Mouse (Mus musculus) Patski (cell line): Measurements from ENCODE around the gene Sord. TPM values are rescaled to one million over a fixed set of nuclear protein-coding genes. Genes with fewer than 3 reads are reported as not detected.

ENCODE experiments used
- ATAC-seq: fragments of 100-300 bp; one replicate; pipeline ENCODE4 v1.8.0; 2021
- CTCF ChIA-PET: fragments of 350-600 bp; sonication (Branson Sonifier 250); formaldehyde crosslinking; loops from one replicate; lab custom pipeline; 2022; ENCODE audit warnings: inconsistent platforms; lab: Charles Lee
- POLR2A ChIA-PET: fragments of 350-600 bp; sonication (Branson Sonifier 250); formaldehyde crosslinking; loops from one replicate; lab custom pipeline; 2022; ENCODE audit warnings: antibody characterized with exemption, inconsistent platforms; lab: Charles Lee
- DNase-seq: peaks from one replicate; pipeline ENCODE4 v3.0.0-alpha.2; 2011; ENCODE audit warnings: low read depth, low spot score
- H3K27me3 ChIP-seq: fragments of 371-371 bp; one replicate; pipeline ENCODE4 v1.5.1; 2021
- CTCF ChIP-seq: fragments of 100-300 bp; IDR thresholded peaks from one replicate; pipeline ENCODE4 v1.5.1; 2021
- in situ Hi-C: fragments of 300-500 bp; cut with MboI; formaldehyde crosslinking; loops from 3 replicates; pipeline ENCODE4 v1.11.1; 2018; ENCODE audit warnings: low pct_unique_long_range_greater_than_20kb, mixed read lengths
- polyA plus RNA-seq: library from polyadenylated mRNA; unstranded; gene quantifications from one replicate; pipeline ENCODE4 v1.2.3, GENCODE M21; 2021

Gene Sord
- polyA plus RNA-seq, 1 experiment from 2014 or later = 29.2 TPM

DNA sequence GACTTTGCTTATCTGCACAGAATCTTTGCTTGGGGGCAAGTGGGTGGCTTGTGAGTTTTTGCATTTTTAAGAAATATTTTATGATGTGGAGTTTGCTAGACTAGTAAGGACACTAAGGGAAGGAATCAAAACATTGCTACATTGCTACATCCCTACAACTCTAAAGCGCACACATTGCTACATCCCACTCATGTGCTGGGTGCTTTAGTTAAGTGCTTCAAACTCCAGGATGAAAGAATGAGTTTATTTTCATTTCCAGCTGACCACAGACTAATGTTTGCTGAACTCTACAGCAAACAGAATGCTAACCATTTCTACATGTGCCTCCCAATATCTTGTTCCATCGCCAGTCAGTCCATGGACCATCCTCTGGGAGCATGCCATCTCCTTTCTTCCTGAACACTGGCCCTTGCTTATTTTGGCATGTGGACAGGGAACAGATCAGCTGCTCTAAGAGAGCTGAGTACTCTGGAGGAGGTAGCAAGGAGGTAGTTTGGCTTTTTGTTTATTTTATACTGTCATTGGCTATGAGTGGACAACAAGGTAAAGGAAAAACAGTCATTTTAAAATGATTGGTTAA lies 3.4 kb downstream of the Sord start:
- peak; percentile 54 for ATAC-seq
- ChIA-PET CTCF (interaction anchor here (1.4 kb wide), 1 partner anchor 14 kb away, joined by 3 read pairs; no protein-coding TSS in a partner anchor), POLR2A (no interaction called here)
- no peak for DNase-seq
- in situ Hi-C loops = no loop called here
- no peaks in the 10 kb centered on the region for H3K27me3 ChIP-seq
- TF ChIP-seq CTCF = no peak

DNA sequence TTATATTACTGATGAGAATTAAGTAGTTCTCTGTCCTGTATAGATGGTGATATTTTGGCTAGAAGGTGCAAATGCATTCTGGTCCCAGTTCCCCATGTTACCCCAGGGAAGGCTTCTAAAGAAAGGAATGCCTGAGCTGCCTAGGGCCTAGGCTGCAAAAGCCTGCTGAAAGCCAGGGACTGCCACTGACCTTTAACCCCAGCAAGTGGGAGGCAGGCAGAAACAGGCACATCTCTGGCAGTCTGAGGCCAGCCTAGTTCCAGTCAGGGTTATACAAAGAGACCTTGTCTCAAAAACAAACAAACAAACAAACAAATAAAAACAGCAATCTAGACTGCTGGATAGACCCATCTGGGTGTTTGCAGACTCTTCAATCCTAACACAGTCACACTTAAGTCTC lies 6.2 kb downstream of the Sord start:
- POLR2A ChIA-PET = no interaction called here
- no peaks in the 10 kb centered on the region for H3K27me3 ChIP-seq
- TF ChIP-seq CTCF = no peak
- no peak for DNase-seq
- in situ Hi-C loops = loop anchor here (5.0 kb wide), 1 partner anchor 38 kb away; no protein-coding TSS in a partner anchor
- no peak for ATAC-seq
- CTCF ChIA-PET = interaction anchor here (1.4 kb wide), 1 partner anchor 62 kb away, joined by 3 read pairs; no protein-coding TSS in a partner anchor

DNA sequence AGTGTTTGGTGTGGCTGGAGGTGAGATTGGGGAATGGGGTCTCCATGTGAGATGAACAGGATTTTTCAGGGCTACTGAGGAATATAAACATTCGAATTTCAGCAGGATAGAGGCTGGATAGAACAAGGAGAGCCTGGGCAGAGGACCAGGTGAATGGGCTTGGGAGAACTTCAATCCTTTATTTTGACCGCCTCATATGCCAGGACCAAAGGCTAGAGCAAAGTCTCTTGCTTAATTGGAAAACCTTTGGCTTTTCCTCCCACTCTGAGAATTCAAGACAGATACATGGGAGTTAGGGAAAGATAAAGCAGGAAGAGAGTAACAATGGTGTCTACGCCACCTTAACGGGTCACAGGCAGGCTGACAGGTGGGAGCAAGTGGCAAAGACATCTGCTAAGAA lies 6.7 kb downstream of the Sord start:
- in situ Hi-C loops = loop anchor here (5.0 kb wide), 1 partner anchor 39 kb away; no protein-coding TSS in a partner anchor
- TF ChIP-seq CTCF = no peak
- CTCF ChIA-PET = interaction anchor here (1.1 to 1.4 kb wide), 2 partner anchors 58 to 62 kb away, joined by 3 read pairs; no protein-coding TSS in a partner anchor
- H3K27me3 ChIP-seq = no peaks in the 10 kb centered on the region
- no peak for DNase-seq
- POLR2A ChIA-PET = no interaction called here
- no peak for ATAC-seq

DNA sequence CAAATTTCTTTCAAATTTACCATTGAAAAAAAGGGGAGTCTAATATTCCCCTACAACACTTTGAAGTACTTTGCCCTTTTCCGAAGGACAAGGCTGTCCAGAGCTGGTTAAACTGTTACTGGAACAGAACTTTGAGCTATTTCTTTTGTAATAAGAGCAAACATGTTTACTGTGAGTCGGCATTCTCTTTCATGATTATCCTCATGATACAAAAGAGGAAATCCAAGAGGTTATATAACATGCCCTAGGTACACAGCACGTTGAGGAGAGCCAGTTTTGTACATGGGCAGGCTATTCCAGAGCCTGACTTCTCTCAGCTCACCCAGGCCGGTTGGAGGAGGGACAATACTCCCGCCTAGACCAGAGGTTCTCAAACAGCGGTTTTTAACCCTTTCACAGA lies 7.4 kb downstream of the Sord start:
- POLR2A ChIA-PET = no interaction called here
- DNase-seq (no peak), ATAC-seq (no peak)
- CTCF ChIA-PET = interaction anchor here (1.1 to 1.6 kb wide), 3 partner anchors 11 to 61 kb away, joined by 3 read pairs; no protein-coding TSS in a partner anchor
- in situ Hi-C loops = loop anchor here (5.0 kb wide), 1 partner anchor 40 kb away; no protein-coding TSS in a partner anchor
- TF ChIP-seq CTCF = no peak
- H3K27me3 ChIP-seq = no peaks in the 10 kb centered on the region

DNA sequence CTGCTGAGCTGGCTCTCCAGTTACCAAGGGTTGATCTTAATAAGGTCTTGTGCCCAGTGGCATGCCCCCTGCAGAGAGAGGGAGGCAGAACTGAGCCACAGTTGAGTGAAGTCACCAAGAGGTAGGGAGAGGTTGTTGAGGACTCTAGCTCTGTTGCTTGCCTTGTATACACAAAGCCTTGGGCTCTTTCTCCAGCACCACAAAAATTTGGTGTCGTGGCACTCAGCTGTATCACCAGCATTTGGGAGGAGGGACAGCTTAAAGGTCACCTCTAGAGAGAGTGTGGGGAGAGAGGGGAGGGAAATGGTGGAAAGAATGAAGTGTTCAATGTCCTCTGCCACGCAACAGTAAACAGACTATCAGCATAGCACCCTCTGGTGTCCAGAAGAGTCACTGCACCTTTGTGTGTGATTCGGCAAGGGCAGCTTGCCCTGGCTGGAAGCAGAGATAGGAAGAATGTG lies 9.2 kb downstream of the Sord start:
- H3K27me3 ChIP-seq = no peaks in the 10 kb centered on the region
- in situ Hi-C loops = loop anchor here (5.0 kb wide), 1 partner anchor 41 kb away; no protein-coding TSS in a partner anchor
- CTCF ChIA-PET = interaction anchor here (0.9 to 2.1 kb wide), 12 partner anchors 9 to 385 kb away, joined by 3 to 19 read pairs (median 4); no protein-coding TSS in a partner anchor
- ATAC-seq (peak; percentile 65), DNase-seq (no peak)
- TF ChIP-seq CTCF = peak; percentile 85
- POLR2A ChIA-PET = no interaction called here

DNA sequence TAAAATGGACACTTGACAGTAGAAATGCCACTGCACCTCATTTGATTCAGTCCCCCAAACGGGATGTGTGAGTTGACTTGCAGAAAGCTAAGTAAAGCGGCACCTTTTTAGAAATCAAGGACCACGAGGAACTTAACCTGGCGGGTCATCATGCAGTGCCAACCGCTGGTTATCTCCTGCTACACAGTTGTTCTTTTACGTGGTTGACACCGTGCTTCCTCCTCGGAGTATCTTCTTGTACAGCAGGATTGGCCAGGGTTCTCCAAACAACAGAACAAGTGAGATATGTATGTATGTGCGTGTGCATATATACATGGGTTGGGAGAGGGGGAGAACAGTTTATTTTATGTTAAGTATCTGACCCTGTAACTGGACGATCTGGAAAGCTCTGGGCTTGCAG lies 13.2 kb downstream of the Sord start:
- in situ Hi-C loops = no loop called here
- no peak for DNase-seq
- no peaks in the 10 kb centered on the region for H3K27me3 ChIP-seq
- no peak for TF ChIP-seq CTCF
- POLR2A ChIA-PET = no interaction called here
- no peak for ATAC-seq
- CTCF ChIA-PET = interaction anchor here (2.9 kb wide), 1 partner anchor 55 kb away, joined by 8 read pairs; no protein-coding TSS in a partner anchor

DNA sequence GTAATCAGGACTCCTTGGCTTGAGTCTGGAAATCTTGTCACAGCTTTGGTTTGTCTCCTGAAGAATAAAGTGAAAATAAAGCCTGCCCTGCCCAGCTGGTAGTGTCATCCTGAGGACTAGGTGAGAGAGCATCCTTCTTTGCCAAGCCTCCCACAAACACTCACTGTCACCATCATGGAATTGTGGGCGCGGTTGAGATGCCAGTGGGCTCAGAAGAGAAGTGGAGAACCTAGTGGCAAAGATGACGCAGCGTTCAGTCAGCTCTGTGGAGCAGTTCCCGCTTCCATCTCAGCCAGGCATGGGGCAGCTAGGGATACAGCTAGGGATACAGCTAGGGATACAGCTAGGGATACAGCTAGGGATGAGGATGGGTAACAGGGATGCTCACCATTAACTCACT lies 21.4 kb downstream of the Sord start:
- DNase-seq (no peak), ATAC-seq (no peak)
- ChIA-PET CTCF (interaction anchor here (1.1 kb wide), 1 partner anchor 10 kb away, joined by 3 read pairs; no protein-coding TSS in a partner anchor), POLR2A (interaction anchor here (0.6 kb wide), 1 partner anchor 91 kb away, joined by 3 read pairs; no protein-coding TSS in a partner anchor)
- TF ChIP-seq CTCF = no peak
- no peaks in the 10 kb centered on the region for H3K27me3 ChIP-seq
- in situ Hi-C loops = no loop called here

DNA sequence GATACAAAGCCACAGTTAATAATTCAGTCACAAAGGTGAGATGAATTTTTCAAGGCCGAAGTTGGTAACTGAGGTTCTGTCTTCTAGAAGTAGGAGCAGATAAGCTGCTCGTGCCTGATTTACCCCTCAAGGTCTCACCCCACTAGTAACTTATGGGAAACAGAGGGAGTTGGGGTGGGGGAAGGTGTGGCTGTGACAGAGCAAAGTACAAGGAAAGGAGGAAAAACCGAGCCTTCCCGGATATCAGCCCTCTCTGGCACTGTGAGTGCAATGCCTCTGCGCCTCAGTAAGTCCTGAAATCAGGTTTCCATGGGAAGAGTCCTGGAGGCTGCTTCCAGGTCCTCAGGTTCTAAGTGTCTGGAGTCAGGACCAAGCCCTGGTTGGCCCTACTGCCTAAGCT lies 26.2 kb downstream of the Sord start:
- POLR2A ChIA-PET = no interaction called here
- CTCF ChIA-PET = interaction anchor here (1.7 kb wide), 1 partner anchor 42 kb away, joined by 4 read pairs; no protein-coding TSS in a partner anchor
- H3K27me3 ChIP-seq = no peaks in the 10 kb centered on the region
- in situ Hi-C loops = no loop called here
- no peak for TF ChIP-seq CTCF
- DNase-seq = no peak
- no peak for ATAC-seq

DNA sequence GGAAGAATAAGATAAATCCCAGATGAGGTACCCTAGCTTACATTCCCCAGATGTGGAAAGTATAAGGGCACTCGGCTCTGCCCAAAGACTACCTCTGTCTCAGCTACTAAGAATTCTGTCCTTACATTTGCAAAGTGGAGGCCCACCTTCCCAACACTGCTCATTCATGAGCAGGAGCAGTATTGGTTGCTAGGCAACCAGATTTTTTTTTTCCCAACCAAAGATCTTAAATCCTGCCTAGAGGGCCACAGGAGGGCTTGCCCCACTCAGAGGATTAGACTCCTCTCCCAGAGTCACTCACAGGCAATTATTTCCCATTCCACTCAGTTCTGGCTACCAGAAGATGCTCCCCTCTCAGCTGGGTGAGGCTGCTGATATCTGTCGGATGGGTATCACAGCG lies 30.1 kb downstream of the Sord start:
- TF ChIP-seq CTCF = no peak
- in situ Hi-C loops = no loop called here
- no peak for DNase-seq
- ChIA-PET CTCF (interaction anchor here (1.3 kb wide), 1 partner anchor 38 kb away, joined by 3 read pairs; no protein-coding TSS in a partner anchor), POLR2A (interaction anchor here (0.6 kb wide), 1 partner anchor 253 kb away, joined by 3 read pairs; no protein-coding TSS in a partner anchor)
- ATAC-seq = no peak
- H3K27me3 ChIP-seq = no peaks in the 10 kb centered on the region

DNA sequence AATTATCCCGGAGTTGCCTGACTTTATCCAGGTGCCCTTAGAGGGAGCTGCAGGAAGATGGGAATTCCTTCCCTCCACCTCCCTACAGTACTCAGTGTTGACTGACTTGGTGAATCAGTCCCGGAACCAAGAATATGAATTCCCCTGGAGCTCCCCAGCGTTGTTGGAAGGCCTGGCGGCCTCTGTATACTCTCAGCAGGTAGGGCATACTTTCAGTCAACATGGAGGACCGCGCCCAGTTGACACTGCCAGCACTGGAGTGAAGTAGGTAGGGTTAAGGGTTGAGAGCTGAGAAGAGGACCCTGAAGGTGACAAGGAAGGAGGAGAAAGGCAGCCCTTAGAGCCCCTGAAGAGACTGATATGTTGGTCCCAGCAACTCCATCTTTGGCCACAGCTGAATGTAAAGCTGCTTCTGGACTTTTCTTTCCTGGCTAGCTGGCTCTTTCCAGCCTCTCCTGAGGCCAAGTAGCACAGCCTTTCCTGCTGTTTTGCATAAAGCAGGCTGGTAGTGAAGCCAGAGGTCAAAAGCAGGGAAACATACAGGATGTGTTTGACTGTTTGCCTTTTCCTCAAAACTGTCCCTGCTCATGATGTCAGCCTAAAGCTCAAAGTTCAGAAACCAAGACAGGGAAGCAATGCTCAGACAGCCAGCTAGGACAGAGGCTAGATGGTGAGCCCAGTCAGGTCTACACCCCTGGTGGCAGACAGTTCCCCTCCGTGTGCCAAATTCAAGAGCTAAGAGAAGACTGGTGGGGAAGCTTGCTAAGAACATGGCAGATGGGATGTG lies 32.1 kb downstream of the Sord start:
- no peak for TF ChIP-seq CTCF
- CTCF ChIA-PET = interaction anchor here (1.3 kb wide), 1 partner anchor 17 kb away, joined by 3 read pairs; no protein-coding TSS in a partner anchor
- POLR2A ChIA-PET = no interaction called here
- in situ Hi-C loops = no loop called here
- H3K27me3 ChIP-seq = no peaks in the 10 kb centered on the region
- no peak for DNase-seq
- ATAC-seq = no peak
